10 mouse cellular contexts compared by ENCODE assay signal in genomic region chr1:156203961-156204655, GRCm38 (mm10). TPM values are rescaled to one million over a fixed set of nuclear protein-coding genes. Genes with fewer than 3 reads are reported as not detected.
DNase-seq lines count a peak whose midpoint lies in the region; ATAC-seq and TF ChIP-seq lines count a peak whose summit lies in the region.
"Had no signal": no experiment of that assay in that cellular context is flagged by ENCODE, and none has a peak within 500 bp of the region (broad histone marks: within the 10 kb centered on the region; RNA-seq: fewer than 3 reads in every experiment).

No protein-coding gene starts in this region.

- no peak for DNase-seq in left cerebral cortex, adult 2 months (ENCODE audit: extremely low spot score in 1 of 2, low spot score in 2 of 2)
- DNase-seq in left cerebral cortex, postnatal 4 days = no peak
- DNase-seq in thymus, postnatal 10 days (ENCODE audit: low spot score in 2 of 2) = no peak
- DNase-seq in thymus, adult 2 months = no peak
- DNase-seq in cerebellum, postnatal 14 days = no peak
- DNase-seq: heart, postnatal 36 days had no signal

- intact Hi-C loops in left cerebral cortex, adult 2 months (cut with DNase I) = no loop called here
- intact Hi-C loops in left cerebral cortex, postnatal 4 days (cut with DNase I) = no loop called here

- TF ChIP-seq POLR2A in thymus, adult 2 months (IDR thresholded peaks at IDR 0.05; ENCODE audit: control insufficient read depth, extremely low read depth, insufficient read depth, low read length, poor library complexity) = no peak

- H3K9ac ChIP-seq in forebrain, embryonic 12.5 days = peak overlapping the region; percentile 48
- peak overlapping the region; percentile 64 for H3K9ac ChIP-seq in limb, embryonic 13.5 days
- H3K9ac ChIP-seq in neural tube, embryonic 15.5 days (replicated peaks) = peak overlapping the region; percentile 55

- 3% methylated on average over 18 of the region's 18 CpGs for WGBS in forebrain, embryonic 12.5 days
- WGBS in limb, embryonic 13.5 days = 5% methylated on average over 18 of the region's 18 CpGs
- 2% methylated on average over 18 of the region's 18 CpGs for WGBS in neural tube, embryonic 15.5 days
- WGBS in thymus, adult 2 months = 12% methylated on average over 18 of the region's 18 CpGs

- ATAC-seq in forebrain, embryonic 12.5 days (ENCODE audit: low FRiP score) = no peak
- peak; percentile 16; the same call in 1 of the 2 replicates for ATAC-seq in limb, embryonic 13.5 days (ENCODE audit: low FRiP score, low read depth)
- ATAC-seq in neural tube, embryonic 15.5 days (ENCODE audit: low FRiP score) = 0 out of 2 replicates have a peak, but pooled peaks have one; percentile 14
- ATAC-seq: Patski had no signal

- peaks cover 66% of the 10 kb centered on the region for H3K27me3 ChIP-seq in forebrain, embryonic 12.5 days
- H3K27me3 ChIP-seq in limb, embryonic 13.5 days = peaks cover 66% of the 10 kb centered on the region
- peaks cover 52% of the 10 kb centered on the region for H3K27me3 ChIP-seq in neural tube, embryonic 15.5 days (replicated peaks)
- peaks cover 22% of the 10 kb centered on the region for H3K27me3 ChIP-seq in thymus, adult 2 months (ENCODE audit: control insufficient read depth, insufficient read depth, low read length)

- peaks cover 27% of the 10 kb centered on the region for H3K4me1 ChIP-seq in forebrain, embryonic 12.5 days
- peaks cover 24% of the 10 kb centered on the region for H3K4me1 ChIP-seq in limb, embryonic 13.5 days
- peaks cover 24% of the 10 kb centered on the region for H3K4me1 ChIP-seq in neural tube, embryonic 15.5 days
- H3K4me1 ChIP-seq in thymus, adult 2 months (replicated peaks; ENCODE audit: control insufficient read depth, insufficient read depth, low read length) = peaks cover 8% of the 10 kb centered on the region

- H3K27ac ChIP-seq in left cerebral cortex, adult 2 months = peak overlapping the region; percentile 34
- no peak overlapping the region for H3K27ac ChIP-seq in forebrain, embryonic 12.5 days
- H3K27ac ChIP-seq in limb, embryonic 13.5 days = no peak overlapping the region
- 0 out of 2 replicates have a peak overlapping the region, but pooled peaks have one; percentile 28 for H3K27ac ChIP-seq in neural tube, embryonic 15.5 days (replicated peaks)
- H3K27ac ChIP-seq in thymus, adult 2 months (ENCODE audit: control insufficient read depth, insufficient read depth, low read length) = no peak overlapping the region

- no peak for TF ChIP-seq CTCF in left cerebral cortex, adult 2 months (IDR thresholded peaks at IDR 0.05)
- no peak for TF ChIP-seq CTCF in thymus, adult 2 months (IDR thresholded peaks at IDR 0.05; ENCODE audit: borderline replicate concordance, control insufficient read depth, extremely low read depth, insufficient read depth, low read length, poor library complexity)

- no peaks in the 10 kb centered on the region for H3K9me3 ChIP-seq in forebrain, embryonic 12.5 days
- H3K9me3 ChIP-seq in limb, embryonic 13.5 days = no peaks in the 10 kb centered on the region
- H3K9me3 ChIP-seq in neural tube, embryonic 15.5 days (replicated peaks) = no peaks in the 10 kb centered on the region

- H3K36me3 ChIP-seq in forebrain, embryonic 12.5 days (replicated peaks) = no peaks in the 10 kb centered on the region
- H3K36me3 ChIP-seq in limb, embryonic 13.5 days = no peaks in the 10 kb centered on the region
- no peaks in the 10 kb centered on the region for H3K36me3 ChIP-seq in neural tube, embryonic 15.5 days
- H3K36me3 ChIP-seq in thymus, adult 2 months (ENCODE audit: control insufficient read depth, insufficient read depth, low read length) = no peaks in the 10 kb centered on the region

- peak overlapping the region; percentile 51 for H3K4me3 ChIP-seq in left cerebral cortex, adult 2 months
- H3K4me3 ChIP-seq in forebrain, embryonic 12.5 days (replicated peaks) = peak overlapping the region; percentile 45
- H3K4me3 ChIP-seq in limb, embryonic 13.5 days = peak overlapping the region; percentile 52
- H3K4me3 ChIP-seq in neural tube, embryonic 15.5 days (replicated peaks) = peak overlapping the region; percentile 49
- no peak overlapping the region for H3K4me3 ChIP-seq in thymus, adult 2 months (ENCODE audit: control insufficient read depth, insufficient read depth, low read length)

- H3K4me2 ChIP-seq in forebrain, embryonic 12.5 days = peak overlapping the region; percentile 79
- H3K4me2 ChIP-seq in limb, embryonic 13.5 days (replicated peaks) = peak overlapping the region; percentile 88
- H3K4me2 ChIP-seq in neural tube, embryonic 15.5 days = peak overlapping the region; percentile 89

RNA-seq across cellular contexts. Expression of gene Fam163a, which starts 0.7 kb away (rescaled TPM):
- total RNA-seq in left cerebral cortex, adult 2 months (2021) = 1 to 10 TPM; 8.0 to 8.4 TPM
- 1 to 10 TPM; 4.6 to 6.1 TPM for total RNA-seq in left cerebral cortex, postnatal 4 days (2021)
- 2.7 and 3.7 TPM in 2 replicates for polyA plus RNA-seq in forebrain, embryonic 12.5 days (2016; fragmentation: Nextera tagmentation; extraction: Ambion mirVana)
- polyA plus RNA-seq in limb, embryonic 13.5 days (2015; fragmentation: Nextera tagmentation; extraction: Ambion mirVana) = 1.8 and 2.6 TPM in 2 replicates
- polyA plus RNA-seq in neural tube, embryonic 15.5 days (2015; fragmentation: Nextera tagmentation; extraction: Ambion mirVana) = 5.2 and 5.6 TPM in 2 replicates
- polyA plus RNA-seq in thymus, adult 2 months (2012; rRNA removed) = 0.18 and 0.23 TPM in 2 replicates
- polyA plus RNA-seq: Patski had no signal

Comparison
In these comparisons a context has a peak if more than half of its experiments do, and no peak if none do; other contexts are left out.
1. H3K27ac ChIP-seq: peak in left cerebral cortex, adult 2 months (single experiment) and neural tube, embryonic 15.5 days (single experiment); none in forebrain, embryonic 12.5 days (single experiment), limb, embryonic 13.5 days (single experiment) and thymus, adult 2 months (single experiment).
2. Peak in every context shown above with its lines, with median percentiles within 50 percentile points of each other: H3K4me2 ChIP-seq and H3K9ac ChIP-seq.